Mouse (Mus musculus) layer of hippocampus, adult 18-20 months (tissue): ENCODE measurements at regions not wholly inside any gene's neighbourhood (a gene's known extent, or its start where the extent isn't known, plus 50 kb on each side); places are given as distances from the start of the nearest gene placed in this dataset.
A peak's percentile ranks its signal among the peaks of the same experiment; 100 is the strongest.

Experiments used
- DNase-seq, 2 experiments: peaks; one replicate each; pipeline ENCODE4 v3.0.0; 2022; ENCODE audit warnings: low spot score in 2 of 2

DNA sequence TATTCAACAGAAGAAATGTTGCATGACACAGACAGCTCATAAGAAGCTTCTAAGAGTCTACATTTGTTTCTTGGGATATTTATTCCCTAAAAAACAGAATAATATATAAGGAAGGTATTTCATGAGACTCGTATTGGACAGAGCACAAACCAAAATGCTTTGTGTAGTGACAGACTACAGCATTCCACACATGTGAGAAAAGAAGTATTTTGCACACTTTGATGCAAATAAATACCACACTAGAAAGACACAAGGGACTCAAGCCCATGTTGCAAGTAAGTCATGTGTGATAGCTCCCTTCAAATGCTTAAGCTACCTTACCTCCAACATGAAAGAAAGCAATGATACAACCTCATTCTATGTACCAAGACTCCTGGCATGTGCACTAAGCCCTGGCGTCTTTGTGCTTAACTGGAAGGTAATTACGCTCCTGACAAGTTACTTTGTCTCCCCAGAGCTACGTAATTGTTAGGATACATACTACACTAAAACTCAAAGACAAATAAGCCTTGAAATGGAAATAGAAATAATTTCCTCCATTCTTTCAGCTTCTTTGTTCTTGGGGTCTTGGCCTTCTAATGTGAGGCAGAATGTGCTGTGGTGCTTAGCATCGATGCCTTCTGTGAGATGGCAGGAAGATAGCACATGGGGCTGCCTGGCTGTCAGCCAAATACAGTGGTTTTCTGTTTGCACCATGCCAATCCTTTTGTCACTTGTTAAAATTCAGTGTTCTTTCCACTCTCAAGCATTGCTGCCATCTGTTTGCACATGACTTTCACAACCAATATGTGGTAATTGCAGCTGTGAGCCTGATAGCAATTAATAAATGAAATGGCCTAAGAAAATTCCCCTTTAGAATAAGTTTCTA lies 1214.4 kb upstream of the Igfbp7 start:
- peak; percentile 68 to 91 for DNase-seq

GRCm38 (mm10) chr5:78608317-78608716 lies 1200.5 kb upstream of the Igfbp7 start:
- DNase-seq: no peak

- no peak for DNase-seq
These were observed 1194.8 kb upstream of the Igfbp7 start for GRCm38 (mm10) chr5:78602599-78602998.

DNA sequence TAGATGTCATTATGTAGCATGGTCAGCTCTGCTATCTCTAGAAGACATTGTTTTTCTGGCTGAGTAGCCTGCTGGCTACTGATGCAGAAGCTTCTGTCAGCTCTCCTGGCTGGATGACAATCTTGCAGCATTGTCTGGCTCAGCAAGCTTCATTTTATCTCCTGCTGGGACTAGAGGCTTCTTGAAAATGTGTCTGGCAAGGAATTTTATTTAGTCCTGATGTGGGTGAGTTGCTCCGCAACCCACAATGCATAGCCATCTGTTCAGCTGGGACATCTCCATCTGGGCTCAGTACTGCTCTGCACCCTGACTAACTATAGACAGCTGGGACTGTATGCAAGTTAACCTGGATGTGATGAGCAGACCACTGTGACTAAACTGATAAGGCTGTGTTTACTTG lies 1177.0 kb upstream of the Igfbp7 start:
- peak; percentile 79 to 89 for DNase-seq

- no peak for DNase-seq
These were observed 1149.1 kb upstream of the Igfbp7 start for GRCm38 (mm10) chr5:78556946-78557345.

DNA sequence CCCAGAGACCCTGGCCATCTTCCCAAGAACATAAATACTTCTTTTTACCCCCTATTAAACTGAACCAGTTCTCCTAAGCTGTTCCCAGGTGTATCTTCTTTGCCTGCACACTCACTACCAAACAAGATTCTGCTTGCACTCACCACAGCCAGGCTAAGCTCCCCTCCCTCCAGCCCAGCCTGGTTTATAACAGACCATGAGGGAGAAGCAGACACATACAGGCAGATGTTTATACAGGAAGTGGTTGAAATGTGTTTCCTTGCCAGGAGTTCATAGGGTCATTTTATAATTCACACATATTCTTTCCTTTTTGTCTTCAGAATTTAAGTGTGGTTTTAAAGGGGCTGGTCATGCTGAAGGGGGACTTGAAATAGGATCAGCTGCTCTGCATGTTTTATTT lies 1127.5 kb upstream of the Igfbp7 start:
- DNase-seq: no peak
